Mouse (Mus musculus): ENCODE measurements around the gene Cdc42se2. TPM values are rescaled to one million over a fixed set of nuclear protein-coding genes. Genes with fewer than 3 reads are reported as not detected.

Gene Cdc42se2
- polyA plus RNA-seq, 1 experiment = 69.7 TPM

- H3K27me3 ChIP-seq (ENCODE audit: control insufficient read depth, insufficient read depth, low read length, poor library complexity, severe bottlenecking) = no peaks in the 10 kb centered on the region
- no peak overlapping the region for H3K27ac ChIP-seq (ENCODE audit: insufficient read depth, low read length)
- H3K4me1 ChIP-seq (ENCODE audit: control insufficient read depth, insufficient read depth, low read length) = no peaks in the 10 kb centered on the region
- no peaks in the 10 kb centered on the region for H3K36me3 ChIP-seq (ENCODE audit: control insufficient read depth, insufficient read depth, low read length, poor library complexity, severe bottlenecking)
- TF ChIP-seq CTCF (IDR thresholded peaks at IDR 0.05; ENCODE audit: low read depth, low read length) (no peak), POLR2A (IDR thresholded peaks at IDR 0.05; ENCODE audit: insufficient read depth, low read length) (no peak), EP300 (IDR thresholded peaks at IDR 0.05; ENCODE audit: insufficient read depth, low read depth, low read length) (no peak)
- no peaks in the 10 kb centered on the region; the same call in 1 of the 2 replicates for H3K9me3 ChIP-seq (replicated peaks; ENCODE audit: control insufficient read depth, insufficient read depth, low read length, poor library complexity, severe bottlenecking)
- no peak overlapping the region for H3K4me3 ChIP-seq (ENCODE audit: low read depth, low read length)
- no peak overlapping the region for H3K9ac ChIP-seq (ENCODE audit: low read depth, poor library complexity, severe bottlenecking)
Measured at GRCm38 (mm10) chr11:54823467-54823866, 36.0 kb upstream of the Cdc42se2 start.

DNA sequence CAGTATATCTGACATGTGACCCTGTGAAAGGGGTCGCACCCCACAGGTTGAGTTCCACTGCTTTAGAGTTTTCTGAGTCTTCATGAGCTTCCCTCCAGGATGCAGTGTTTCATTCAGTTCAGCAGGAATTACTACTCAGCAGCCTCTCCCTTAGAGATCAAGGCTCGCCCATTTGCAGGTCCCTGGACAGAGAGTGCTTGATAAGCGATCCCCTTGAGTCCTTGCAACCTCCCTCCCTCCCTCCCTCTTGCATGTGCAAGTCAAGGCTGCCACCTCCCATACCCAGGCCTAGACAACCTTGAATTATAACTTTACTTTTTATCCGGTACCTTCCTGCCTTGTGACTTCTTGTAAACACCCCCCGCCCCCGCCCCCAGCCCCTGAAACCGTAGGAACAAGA, 32.0 kb upstream of the Cdc42se2 start:
- Histone ChIP-seq H3K4me3 (ENCODE audit: low read depth, low read length) (no peak overlapping the region), H3K27me3 (ENCODE audit: control insufficient read depth, insufficient read depth, low read length, poor library complexity, severe bottlenecking) (no peaks in the 10 kb centered on the region), H3K9me3 (replicated peaks; ENCODE audit: control insufficient read depth, insufficient read depth, low read length, poor library complexity, severe bottlenecking) (no peaks in the 10 kb centered on the region), H3K4me1 (ENCODE audit: control insufficient read depth, insufficient read depth, low read length) (no peaks in the 10 kb centered on the region), H3K9ac (ENCODE audit: low read depth, poor library complexity, severe bottlenecking) (no peak overlapping the region), H3K27ac (ENCODE audit: insufficient read depth, low read length) (no peak overlapping the region), H3K36me3 (ENCODE audit: control insufficient read depth, insufficient read depth, low read length, poor library complexity, severe bottlenecking) (no peaks in the 10 kb centered on the region)
- TF ChIP-seq POLR2A (IDR thresholded peaks at IDR 0.05; ENCODE audit: insufficient read depth, low read length) = no peak
- TF ChIP-seq CTCF (IDR thresholded peaks at IDR 0.05; ENCODE audit: low read depth, low read length) = no peak
- no peak for TF ChIP-seq EP300 (IDR thresholded peaks at IDR 0.05; ENCODE audit: insufficient read depth, low read depth, low read length)

- TF ChIP-seq POLR2A (IDR thresholded peaks at IDR 0.05; ENCODE audit: insufficient read depth, low read length) (no peak), CTCF (IDR thresholded peaks at IDR 0.05; ENCODE audit: low read depth, low read length) (no peak), EP300 (IDR thresholded peaks at IDR 0.05; ENCODE audit: insufficient read depth, low read depth, low read length) (no peak)
- H3K27me3 ChIP-seq (ENCODE audit: control insufficient read depth, insufficient read depth, low read length, poor library complexity, severe bottlenecking) = no peaks in the 10 kb centered on the region
- H3K4me3 ChIP-seq (ENCODE audit: low read depth, low read length) = no peak overlapping the region
- no peaks in the 10 kb centered on the region for H3K4me1 ChIP-seq (ENCODE audit: control insufficient read depth, insufficient read depth, low read length)
- no peaks in the 10 kb centered on the region for H3K36me3 ChIP-seq (ENCODE audit: control insufficient read depth, insufficient read depth, low read length, poor library complexity, severe bottlenecking)
- no peak overlapping the region for H3K27ac ChIP-seq (ENCODE audit: insufficient read depth, low read length)
- H3K9me3 ChIP-seq (replicated peaks; ENCODE audit: control insufficient read depth, insufficient read depth, low read length, poor library complexity, severe bottlenecking) = no peaks in the 10 kb centered on the region
- H3K9ac ChIP-seq (ENCODE audit: low read depth, poor library complexity, severe bottlenecking) = no peak overlapping the region
Measured at GRCm38 (mm10) chr11:54817449-54817848, 30.0 kb upstream of the Cdc42se2 start.

DNA sequence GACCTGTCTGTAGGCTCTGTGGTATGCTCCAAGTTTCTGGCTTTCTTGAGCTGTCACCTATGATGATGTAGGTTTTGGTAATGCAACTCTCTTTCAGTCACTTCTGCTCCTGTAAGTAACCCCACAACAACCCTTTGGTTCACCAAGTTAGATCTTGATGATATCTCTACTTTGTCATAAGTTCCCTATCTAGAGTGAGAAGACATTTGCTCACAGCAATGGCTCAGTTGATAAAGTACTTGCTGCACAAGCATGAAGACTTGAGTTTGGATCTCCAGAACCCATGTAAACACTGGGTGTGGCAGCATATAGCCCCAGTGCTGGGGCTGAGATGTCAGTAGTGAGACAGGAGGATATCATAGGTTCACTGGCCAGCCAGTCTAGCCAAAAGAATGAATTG, 28.2 kb upstream of the Cdc42se2 start:
- TF ChIP-seq EP300 (IDR thresholded peaks at IDR 0.05; ENCODE audit: insufficient read depth, low read depth, low read length) (no peak), CTCF (IDR thresholded peaks at IDR 0.05; ENCODE audit: low read depth, low read length) (no peak), POLR2A (IDR thresholded peaks at IDR 0.05; ENCODE audit: insufficient read depth, low read length) (no peak)
- Histone ChIP-seq H3K36me3 (ENCODE audit: control insufficient read depth, insufficient read depth, low read length, poor library complexity, severe bottlenecking) (no peaks in the 10 kb centered on the region), H3K27me3 (ENCODE audit: control insufficient read depth, insufficient read depth, low read length, poor library complexity, severe bottlenecking) (no peaks in the 10 kb centered on the region), H3K4me1 (ENCODE audit: control insufficient read depth, insufficient read depth, low read length) (no peaks in the 10 kb centered on the region), H3K9ac (ENCODE audit: low read depth, poor library complexity, severe bottlenecking) (no peak overlapping the region), H3K4me3 (ENCODE audit: low read depth, low read length) (no peak overlapping the region), H3K27ac (ENCODE audit: insufficient read depth, low read length) (no peak overlapping the region), H3K9me3 (replicated peaks; ENCODE audit: control insufficient read depth, insufficient read depth, low read length, poor library complexity, severe bottlenecking) (no peaks in the 10 kb centered on the region)

DNA sequence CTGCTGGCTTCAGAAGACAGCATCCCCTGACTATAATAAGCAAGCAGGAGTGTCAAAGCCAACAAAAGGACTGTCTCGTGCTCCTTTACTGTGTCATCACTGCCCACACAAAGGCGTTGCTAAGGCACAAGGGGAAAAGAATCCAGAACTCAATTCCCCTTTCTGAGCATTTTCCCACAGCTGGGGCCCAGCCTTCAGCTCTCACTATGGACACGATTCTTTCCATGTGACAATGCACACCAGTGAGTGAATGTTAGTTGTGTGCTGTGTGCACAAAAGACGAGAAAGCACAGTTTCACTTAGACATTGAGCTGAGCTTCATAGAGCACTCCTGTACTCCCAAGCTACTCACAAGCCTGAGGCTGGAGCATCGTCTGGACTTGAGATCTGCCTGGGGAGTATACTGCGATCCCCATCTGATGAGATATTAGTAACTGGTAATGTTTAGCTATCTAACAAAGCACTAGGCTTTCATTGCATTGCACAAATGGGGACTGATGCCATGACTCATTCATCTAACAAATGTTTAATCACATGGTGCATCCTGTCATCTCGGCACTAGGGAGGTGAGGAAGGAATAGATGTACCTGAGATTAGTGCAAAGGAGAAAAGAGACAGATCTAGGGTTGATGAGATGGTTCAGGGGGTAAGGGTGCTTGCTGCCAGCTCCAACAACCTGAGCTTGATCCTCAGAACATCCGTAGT, 25.5 kb upstream of the Cdc42se2 start:
- Histone ChIP-seq H3K9ac (ENCODE audit: low read depth, poor library complexity, severe bottlenecking) (no peak overlapping the region), H3K27me3 (ENCODE audit: control insufficient read depth, insufficient read depth, low read length, poor library complexity, severe bottlenecking) (no peaks in the 10 kb centered on the region), H3K27ac (ENCODE audit: insufficient read depth, low read length) (no peak overlapping the region), H3K4me3 (ENCODE audit: low read depth, low read length) (no peak overlapping the region), H3K36me3 (ENCODE audit: control insufficient read depth, insufficient read depth, low read length, poor library complexity, severe bottlenecking) (no peaks in the 10 kb centered on the region), H3K4me1 (ENCODE audit: control insufficient read depth, insufficient read depth, low read length) (no peaks in the 10 kb centered on the region), H3K9me3 (replicated peaks; ENCODE audit: control insufficient read depth, insufficient read depth, low read length, poor library complexity, severe bottlenecking) (no peaks in the 10 kb centered on the region)
- no peak for TF ChIP-seq POLR2A (IDR thresholded peaks at IDR 0.05; ENCODE audit: insufficient read depth, low read length)

DNA sequence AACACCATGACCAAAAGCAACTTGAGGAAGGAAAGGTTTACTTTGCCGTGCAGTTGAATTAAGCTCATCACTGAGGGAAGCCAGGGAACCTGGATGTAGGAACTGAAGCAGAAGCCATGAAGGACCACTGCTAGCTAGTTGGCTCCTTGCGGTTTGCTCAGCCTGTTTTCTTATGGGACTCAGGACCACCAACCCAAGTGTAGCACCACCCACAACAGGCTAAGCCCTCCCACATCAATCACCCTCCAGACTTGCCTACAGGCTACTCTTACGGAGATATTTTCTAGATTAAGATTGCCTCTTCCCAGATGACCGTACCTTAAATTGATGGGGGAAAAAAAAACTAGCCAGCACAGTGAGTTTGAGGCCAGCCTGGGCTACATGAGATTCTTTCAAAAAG, 24.8 kb upstream of the Cdc42se2 start:
- Histone ChIP-seq H3K4me1 (ENCODE audit: control insufficient read depth, insufficient read depth, low read length) (no peaks in the 10 kb centered on the region), H3K4me3 (ENCODE audit: low read depth, low read length) (no peak overlapping the region), H3K9me3 (replicated peaks; ENCODE audit: control insufficient read depth, insufficient read depth, low read length, poor library complexity, severe bottlenecking) (no peaks in the 10 kb centered on the region), H3K27ac (ENCODE audit: insufficient read depth, low read length) (no peak overlapping the region), H3K9ac (ENCODE audit: low read depth, poor library complexity, severe bottlenecking) (no peak overlapping the region), H3K27me3 (ENCODE audit: control insufficient read depth, insufficient read depth, low read length, poor library complexity, severe bottlenecking) (no peaks in the 10 kb centered on the region), H3K36me3 (ENCODE audit: control insufficient read depth, insufficient read depth, low read length, poor library complexity, severe bottlenecking) (no peaks in the 10 kb centered on the region)
- no peak for TF ChIP-seq EP300 (IDR thresholded peaks at IDR 0.05; ENCODE audit: insufficient read depth, low read depth, low read length)
- no peak for TF ChIP-seq CTCF (IDR thresholded peaks at IDR 0.05; ENCODE audit: low read depth, low read length)
- no peak for TF ChIP-seq POLR2A (IDR thresholded peaks at IDR 0.05; ENCODE audit: insufficient read depth, low read length)
